Mouse (Mus musculus) CD8-positive naive resting alpha-beta T cell, adult 2 months (primary cell): Measurements from ENCODE around the gene Map1b.

Experiments
- DNase-seq, 2 experiments: peaks; one replicate each; pipeline ENCODE4 v3.0.0; 2022; ENCODE audit warnings: low read depth in 2 of 2, low spot score in 2 of 2

Map1b gene

GRCm38 (mm10) chr13:99516448-99516881 is at the start of gene Map1b:
Gene Map1b, minus strand, starts transcription at chr13:99516540.
- no peak for DNase-seq

GRCm38 (mm10) chr13:99564346-99564745 is 48.0 kb upstream of the Map1b start:
- no peak for DNase-seq

DNA sequence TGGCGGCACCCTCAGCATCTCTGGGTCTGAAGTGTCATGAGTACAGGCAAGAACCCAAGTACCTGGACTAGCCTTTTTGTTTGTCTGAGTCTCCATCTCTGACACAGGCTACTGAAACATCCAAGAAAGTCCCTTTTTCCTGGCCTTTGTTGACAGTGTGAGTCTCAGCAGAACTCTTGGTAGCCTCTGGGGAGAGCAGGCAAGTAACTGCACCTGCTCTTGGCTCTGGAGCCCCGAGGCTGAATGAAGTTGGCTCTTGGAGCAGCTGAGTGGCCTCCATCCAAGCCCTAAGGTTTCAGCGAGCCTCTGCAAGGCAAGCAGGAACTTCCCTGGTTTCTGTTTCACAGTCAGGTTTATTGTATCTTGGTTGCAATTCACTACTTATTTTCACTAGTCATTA is 46.7 kb upstream of the Map1b start:
- no peak for DNase-seq

- no peak for DNase-seq
Measured at GRCm38 (mm10) chr13:99561843-99562550, 45.7 kb upstream of the Map1b start.

DNA sequence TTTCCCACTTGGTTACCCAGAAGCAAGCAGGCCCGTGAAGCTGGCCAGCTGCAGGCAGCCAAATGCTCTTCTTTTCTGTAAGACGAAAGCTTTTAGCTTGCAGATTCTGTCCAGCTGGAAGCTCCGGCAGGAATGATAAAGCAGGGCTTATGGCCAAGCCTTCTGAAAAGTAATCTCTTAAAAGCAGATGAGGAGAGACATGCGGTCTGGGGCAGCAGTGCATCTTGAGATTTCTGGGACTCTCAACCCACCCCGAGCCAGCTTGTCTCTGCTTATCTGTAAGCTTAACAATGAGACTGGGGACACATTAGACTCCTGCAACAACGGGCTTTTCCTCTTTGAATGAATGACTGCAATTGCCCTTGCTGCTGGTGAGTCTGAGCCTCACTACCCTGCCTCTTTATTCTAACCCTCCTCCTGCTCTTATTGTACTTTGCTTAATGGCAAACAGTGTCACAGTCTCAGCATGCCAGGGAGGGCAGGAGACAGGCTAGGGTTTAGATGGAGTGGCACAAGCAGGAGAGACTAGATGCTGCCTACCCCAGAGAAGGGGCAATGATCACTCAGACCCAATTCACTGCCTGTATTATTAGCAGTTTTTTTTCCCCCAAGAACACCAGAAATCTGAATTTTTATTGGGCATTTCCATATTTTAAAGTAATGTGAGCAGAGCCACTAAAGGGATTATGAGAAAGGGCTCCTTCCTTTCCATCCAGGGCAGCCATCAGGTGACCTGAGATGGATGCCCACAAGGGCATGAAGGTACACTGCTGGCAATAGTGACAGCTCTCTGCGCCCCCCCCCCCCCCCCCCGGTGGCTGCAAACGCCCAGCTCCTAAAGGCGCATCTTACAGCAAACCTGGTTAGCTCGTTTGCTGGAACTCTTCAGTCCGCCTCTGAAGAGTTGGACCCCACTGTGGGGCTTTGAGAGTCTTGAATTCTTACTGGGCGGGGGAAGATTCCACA is 44.6 kb upstream of the Map1b start:
- DNase-seq, result no peak

- DNase-seq, result no peak
Measured at GRCm38 (mm10) chr13:99558216-99558906, 42.0 kb upstream of the Map1b start.

- DNase-seq, result no peak
Measured at GRCm38 (mm10) chr13:99557813-99558212, 41.5 kb upstream of the Map1b start.

- no peak for DNase-seq
Measured at GRCm38 (mm10) chr13:99557331-99557730, 41.0 kb upstream of the Map1b start.

- DNase-seq, result no peak
Measured at GRCm38 (mm10) chr13:99554960-99555359, 38.6 kb upstream of the Map1b start.

GRCm38 (mm10) chr13:99554466-99554865 is 38.1 kb upstream of the Map1b start:
- no peak for DNase-seq

DNA sequence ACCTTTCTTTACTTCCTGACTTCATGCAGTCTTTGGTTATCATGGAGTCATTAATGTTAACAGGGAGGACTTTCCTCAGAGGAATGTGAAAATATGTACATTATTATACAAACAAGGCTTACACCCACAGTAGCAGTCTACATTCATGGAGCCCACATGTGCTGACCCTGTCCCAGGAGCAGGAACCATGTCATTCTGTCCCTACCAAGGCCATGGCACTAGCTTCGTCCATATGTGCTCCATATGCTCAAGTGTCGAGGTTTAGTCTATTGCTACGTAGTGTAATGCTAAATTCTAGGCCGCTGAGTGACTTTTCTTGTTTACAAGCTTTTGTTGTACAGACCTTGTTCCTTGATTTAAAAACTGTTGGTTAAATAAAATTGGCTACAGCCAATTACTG is 36.0 kb upstream of the Map1b start:
- DNase-seq, result no peak

DNA sequence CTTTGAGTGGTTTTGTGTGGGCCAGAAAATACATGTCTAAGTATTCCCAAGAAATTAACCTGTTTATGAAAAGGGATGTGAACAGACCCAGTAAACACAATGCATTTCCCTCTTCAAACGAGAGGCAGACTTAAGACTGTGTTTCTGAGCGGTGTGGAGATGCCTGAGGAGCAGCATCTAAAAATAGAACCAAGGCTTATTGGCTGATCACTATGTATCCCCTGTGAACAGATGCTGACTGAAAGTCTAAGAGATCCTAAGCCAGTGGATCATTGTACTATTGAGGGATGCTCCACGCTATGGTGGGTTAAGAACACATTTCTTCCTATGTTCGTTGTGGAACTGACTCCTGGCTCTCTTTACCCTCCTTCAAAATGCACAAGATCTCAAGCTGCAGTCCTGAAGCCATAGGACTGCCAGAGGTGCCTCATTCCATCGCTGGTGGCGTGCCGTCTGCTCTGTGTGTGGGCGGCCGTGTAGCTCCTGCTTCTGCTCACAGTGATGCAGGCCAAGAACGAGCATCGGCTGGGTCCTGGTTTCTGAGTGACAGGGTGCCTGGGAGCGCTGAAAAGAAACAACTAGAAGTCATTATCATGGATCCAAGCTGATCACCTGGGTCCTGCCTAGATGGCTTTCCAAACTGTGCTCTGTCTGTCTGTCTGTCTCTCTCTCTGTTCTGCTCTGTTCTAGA is 34.5 kb upstream of the Map1b start:
- no peak for DNase-seq

DNA sequence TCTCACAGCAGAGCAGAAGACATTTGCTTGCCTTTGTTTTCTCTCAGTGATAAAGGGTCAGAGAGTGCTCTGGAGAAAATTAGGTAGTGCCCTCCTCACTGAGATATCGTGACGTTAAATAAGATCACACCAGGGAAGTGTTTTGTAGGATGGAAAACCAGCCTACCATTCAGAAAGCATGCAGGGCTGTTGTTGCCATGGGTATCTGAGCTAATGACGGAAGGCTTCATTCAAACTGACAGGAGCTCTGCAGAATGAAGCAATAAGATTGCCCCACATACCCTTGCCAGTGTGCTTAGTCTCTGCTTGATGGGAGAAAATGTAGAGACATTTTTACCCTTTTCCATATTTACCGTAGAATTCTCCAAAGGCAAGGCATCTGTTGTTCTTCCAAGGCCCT is 33.7 kb upstream of the Map1b start:
- no peak for DNase-seq

- DNase-seq, result no peak
Measured at GRCm38 (mm10) chr13:99549584-99549983, 33.2 kb upstream of the Map1b start.

GRCm38 (mm10) chr13:99546832-99547231 is 30.5 kb upstream of the Map1b start:
- no peak for DNase-seq

GRCm38 (mm10) chr13:99545201-99545600 is 28.9 kb upstream of the Map1b start:
- no peak for DNase-seq

DNA sequence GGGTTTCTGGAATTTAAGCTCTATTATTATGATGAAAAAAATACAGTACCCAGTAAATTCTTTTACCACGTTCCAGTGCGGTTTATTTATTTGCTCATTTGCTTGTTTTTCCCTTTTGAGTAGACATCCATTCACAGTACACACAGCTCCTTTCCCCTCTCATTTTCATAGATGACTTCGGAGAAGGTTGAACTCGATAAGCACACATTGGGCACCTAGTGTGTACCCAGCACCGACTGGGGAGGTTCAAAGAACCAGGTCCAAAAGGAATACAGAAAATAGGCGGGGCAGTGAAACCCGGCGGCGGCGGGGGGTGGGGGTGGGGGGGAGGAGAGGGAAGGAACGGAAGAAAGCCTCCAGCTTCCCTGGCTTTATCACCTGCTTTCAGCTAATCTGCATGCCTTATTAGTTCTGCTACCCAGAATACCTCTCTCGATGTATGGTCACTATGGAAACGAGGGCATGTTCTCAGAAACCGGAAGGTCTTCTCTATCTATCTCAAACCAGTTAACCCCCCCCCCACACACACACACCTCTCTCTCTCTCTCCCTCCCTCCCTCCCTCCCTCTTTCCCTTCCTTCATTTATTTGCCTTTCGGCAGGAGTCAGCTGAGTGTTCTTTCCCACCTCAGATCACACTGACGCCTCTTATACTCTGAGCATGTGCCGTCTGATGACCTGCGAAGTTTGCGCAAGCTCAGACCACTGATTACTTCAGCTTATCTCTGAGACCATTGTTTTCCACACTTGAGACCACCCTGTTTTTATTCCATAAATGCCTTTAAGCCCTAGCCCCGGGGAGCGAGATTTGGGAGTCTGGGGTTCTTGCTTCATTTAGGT is 25.3 kb upstream of the Map1b start:
- no peak for DNase-seq

- DNase-seq, result no peak
Measured at GRCm38 (mm10) chr13:99539288-99539687, 22.9 kb upstream of the Map1b start.

DNA sequence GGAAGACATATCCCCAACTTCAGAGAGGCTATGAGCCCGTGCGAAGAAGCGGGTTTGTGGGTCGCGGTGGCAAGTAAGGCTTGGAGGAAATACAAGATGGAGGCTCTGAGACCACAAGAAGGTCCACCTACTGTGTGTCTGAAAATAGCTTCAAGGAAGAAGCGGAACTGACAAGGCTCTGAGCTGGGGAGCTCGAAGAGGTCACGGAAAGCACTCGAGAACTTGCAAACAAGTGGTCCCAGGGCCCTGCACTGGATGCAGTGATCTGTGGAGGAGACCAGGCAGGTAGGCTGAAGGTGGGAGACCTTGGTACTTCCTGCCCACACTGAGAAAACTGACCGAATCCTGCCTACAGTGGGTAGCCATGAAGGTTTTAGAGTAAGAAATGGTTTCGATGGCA is 22.5 kb upstream of the Map1b start:
- no peak for DNase-seq

GRCm38 (mm10) chr13:99537908-99538513 is 21.7 kb upstream of the Map1b start:
- no peak for DNase-seq
